Mouse (Mus musculus): ENCODE results near the gene Acaca.

The Acaca gene

DNA sequence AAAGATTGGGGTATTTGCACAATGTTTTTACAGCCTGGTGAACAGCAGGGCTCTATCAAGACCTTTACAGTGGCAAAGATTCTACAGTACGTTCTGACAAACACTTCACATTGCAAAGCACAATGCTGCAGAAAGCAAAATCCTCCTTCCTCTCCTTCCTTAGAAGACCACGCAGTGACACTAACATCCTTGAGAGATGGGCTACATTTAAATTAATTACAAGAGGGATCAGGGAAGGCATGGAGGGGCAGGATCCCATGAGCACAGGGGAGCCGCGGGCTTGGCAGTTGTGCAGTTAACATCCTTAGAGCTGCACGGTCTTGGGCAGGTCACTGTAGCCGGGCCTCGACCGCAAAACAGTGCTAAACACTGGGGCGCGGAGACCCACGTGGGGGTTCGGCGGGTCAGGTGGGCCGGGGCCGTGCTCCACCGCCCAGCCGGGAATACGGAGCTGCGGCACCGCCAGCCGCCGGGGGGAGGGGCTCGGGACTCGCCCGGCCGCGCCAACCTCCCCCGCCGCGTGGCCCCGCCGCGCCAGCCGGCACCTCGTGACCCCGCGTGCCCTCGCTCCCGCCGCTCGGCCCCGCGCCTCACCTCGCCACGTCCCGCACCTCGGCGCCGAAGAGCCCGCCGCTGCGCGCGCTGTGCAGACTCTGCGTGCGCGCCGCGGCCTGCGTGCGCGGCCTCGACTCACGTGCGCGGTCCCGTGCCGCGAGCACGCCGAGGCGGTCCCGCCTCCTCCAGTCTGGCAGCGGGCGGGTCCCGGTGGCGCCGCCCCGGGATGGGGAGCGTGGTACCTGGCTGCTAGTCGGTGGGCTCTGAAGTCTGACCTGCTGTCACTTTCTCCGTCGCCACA lies at the start of gene Acaca, which contains the start of gene Tada2a:
Gene Acaca, plus strand, starts transcription at position 730 of the 856 bp plus-strand sequence.
Gene Tada2a, minus strand, starts transcription at position 658 of the 856 bp plus-strand sequence.
- peak; percentile 62 for DNase-seq (ENCODE audit: low spot score)

DNA sequence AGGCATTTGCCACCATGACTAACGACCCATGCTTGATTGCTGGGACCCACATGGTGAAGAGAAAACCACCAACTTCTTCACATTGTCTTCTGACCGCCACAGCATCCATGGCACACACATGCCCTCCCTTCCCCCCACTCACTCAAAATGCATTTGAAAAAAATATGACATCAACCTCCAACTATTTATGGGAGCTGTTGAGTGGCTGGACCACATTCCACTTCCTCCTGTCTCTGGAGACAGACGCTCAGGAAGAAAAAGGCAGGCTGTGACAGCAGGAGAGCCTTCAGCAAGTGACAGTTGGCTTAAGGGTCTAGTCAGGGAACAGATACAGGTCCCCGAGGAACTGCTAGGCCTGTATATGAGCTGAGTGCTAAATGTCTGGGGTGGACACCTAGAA lies 49.6 kb upstream of the Acaca start:
- peak; percentile 60 for DNase-seq (ENCODE audit: low spot score)

DNA sequence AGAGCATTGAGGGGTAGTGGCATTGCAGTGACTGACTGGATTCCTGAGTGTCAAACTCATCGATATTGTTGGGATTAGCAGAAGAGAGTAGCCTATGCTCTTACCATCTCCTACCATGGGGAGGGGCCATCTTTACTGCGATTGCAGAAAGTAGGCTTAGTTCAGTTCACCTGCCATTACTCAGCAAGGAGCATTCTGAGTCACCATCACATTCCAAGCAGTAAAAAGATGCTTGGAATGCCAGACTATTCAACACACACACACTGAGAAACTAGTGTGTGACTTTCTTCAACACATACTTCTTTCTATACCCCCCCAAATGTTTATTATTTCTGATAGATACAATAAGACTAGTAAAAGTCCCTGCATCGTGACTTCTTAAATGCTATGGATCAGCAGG lies 49.1 kb upstream of the Acaca start:
- no peak for DNase-seq (ENCODE audit: low spot score)

DNA sequence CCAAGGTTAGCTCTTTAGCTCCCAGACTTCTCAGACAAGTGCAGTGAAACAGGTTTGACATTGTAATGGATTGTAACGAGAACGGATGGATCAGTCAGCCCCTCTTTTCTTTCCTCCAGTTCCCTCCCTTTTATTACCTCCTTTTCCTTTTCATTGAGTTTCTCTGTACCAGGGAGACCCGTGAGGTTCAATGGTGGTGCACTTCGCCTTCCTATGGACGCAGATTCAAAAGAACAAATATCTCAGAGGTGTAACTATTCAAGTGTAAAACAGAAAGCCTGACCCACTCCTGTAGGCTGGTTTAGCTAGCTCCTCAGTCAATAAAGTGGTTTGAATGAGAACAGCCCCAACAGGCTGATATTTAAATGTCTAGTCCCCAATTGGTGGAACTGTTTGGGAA lies 47.6 kb upstream of the Acaca start:
- no peak for DNase-seq (ENCODE audit: low spot score)

DNA sequence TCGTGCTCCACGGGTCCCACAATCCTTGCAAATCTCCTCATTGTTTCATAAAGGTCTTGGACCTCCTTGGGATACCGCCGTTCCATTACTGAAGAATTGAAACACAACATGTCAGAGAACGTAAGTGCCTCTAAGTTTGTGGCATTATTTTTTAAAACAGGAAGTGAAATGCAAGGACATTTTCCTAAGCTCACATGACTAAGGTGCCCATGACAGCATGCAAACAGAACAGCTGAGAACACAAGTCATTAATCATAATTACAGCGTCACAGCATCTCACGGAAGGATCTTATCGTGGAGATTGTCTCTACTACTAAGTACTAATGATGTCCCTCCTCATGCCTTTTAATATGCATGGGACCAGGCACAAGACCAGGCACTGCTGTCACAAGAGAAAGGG lies 38.9 kb upstream of the Acaca start:
- DNase-seq (ENCODE audit: low spot score), result no peak

DNA sequence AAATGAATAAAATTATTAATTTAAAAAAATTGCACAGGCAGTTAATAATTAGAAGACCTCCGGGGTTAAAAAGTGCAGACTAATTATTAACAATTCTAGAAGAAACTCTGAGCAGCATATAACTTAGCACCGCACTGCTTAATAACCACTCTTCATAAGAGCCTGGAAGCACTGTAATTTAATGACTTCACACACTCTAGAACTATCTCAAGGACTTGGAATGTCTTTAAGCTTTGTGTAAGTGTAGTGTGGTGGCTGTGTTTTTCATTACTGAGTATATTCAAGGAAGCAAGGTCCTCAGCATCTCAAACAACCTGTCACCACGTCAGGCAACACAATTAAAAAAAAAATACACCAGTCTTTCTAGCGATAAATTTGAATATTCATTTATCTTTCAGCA lies 34.4 kb upstream of the Acaca start:
- DNase-seq (ENCODE audit: low spot score), result no peak

DNA sequence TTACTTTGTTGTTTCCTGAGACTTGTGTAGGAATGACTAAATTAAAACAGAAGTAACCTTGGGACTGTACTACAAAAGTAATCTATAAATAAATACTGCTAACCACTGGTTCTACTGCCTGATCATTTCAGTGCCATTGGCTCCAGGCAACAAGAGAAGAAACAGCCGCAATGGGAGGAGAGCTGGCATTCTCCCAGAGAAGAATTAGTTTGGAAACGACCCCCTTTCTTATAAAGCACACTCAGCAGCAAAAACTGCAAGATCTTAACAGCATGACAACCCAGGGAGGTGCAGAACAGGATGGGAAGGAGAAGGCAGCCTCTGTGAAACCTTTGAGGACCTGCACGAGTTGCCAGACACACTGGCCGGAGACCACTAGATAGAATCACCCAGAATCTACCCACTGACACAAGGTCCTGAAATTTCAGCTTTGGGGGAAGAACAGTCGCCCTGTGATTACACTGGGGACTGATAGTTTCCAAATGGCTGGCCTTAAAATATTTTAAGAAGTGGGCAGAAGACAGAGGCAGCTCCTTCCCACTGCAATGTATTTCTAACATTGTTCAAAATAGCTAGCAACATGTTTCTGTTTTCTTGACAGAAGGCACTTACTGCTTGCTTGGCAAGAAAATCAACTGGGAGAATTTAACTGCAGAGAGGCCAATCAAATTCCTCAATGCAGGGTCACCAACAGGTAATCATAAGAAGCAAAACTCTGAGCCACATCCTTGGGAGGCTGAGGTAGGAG lies 32.0 kb upstream of the Acaca start:
- DNase-seq (ENCODE audit: low spot score), result no peak

DNA sequence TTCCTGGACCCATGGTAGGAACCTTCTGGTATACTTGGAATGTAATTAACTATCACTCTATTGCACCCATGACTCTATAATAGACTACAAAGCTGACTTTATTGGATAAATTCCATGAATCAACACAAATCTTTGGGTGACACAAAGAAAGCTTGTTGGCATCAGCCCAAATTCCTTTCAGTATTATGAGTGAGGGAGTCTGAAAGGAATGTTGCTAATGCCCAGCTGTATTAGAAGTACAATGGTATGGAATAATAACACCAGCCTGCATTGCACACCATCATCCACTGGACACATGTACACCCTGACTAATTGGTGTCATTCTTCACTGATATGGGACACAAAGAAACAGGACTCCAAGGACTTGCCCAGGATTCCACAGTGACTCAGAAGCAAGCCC lies 28.3 kb upstream of the Acaca start:
- no peak for DNase-seq (ENCODE audit: low spot score)

DNA sequence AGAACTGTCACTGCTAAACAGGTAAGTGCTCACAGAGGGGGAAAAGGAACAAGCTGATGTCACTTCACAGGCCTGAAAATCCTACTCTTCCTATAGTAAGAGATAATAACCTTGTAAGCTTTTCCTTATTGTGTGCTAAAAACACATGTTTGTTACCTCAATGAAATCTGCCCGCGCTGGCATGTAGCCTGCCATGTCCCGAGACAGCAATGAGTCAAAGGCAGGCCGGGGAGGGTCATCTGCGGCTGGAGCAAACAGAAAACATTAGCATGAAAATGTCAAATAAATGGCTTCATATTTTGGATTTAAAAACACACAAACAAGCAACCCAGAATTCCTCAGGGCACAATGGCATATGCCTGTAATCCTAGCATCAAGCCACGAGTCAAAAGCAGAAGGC lies 25.4 kb upstream of the Acaca start:
- DNase-seq (ENCODE audit: low spot score), result no peak

DNA sequence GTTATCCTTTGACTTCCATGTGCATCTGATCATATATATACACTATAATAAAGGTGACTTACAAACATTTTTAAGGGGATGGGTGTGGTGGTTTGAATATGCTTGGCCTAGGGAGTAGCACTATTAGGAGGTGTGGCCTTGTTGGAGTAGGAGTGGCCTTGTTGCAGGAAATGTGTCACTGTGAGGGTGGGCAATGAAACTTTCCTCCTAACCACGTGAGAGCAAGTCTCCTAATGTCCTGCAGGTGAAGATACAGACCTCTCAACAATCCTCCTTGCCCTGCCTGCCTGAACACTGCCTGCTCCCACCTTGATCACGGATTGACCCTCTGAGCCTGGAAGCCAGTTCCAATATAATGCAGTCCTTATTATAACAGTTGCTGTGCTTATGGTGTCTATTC lies 22.3 kb upstream of the Acaca start:
- DNase-seq (ENCODE audit: low spot score), result no peak

DNA sequence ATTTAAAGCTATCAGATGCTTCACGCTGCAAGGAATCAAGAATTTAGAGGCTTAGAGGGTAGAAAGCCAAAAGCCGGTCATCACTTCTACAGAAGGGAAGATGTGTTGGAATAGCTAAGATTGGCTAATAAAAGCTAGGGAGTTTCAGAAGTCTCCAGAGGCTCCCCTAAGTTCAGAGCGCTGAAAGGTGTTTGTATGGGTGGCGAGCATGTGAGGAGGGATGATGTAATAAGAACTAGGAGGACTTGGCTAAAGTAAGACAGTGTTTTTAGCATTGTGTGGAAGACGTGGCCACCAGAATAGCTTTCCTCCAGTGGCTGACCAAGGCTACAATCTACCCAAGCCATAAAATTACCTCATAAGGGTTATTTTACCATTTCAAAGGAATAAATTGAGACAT lies 15.8 kb upstream of the Acaca start:
- no peak for DNase-seq (ENCODE audit: low spot score)

DNA sequence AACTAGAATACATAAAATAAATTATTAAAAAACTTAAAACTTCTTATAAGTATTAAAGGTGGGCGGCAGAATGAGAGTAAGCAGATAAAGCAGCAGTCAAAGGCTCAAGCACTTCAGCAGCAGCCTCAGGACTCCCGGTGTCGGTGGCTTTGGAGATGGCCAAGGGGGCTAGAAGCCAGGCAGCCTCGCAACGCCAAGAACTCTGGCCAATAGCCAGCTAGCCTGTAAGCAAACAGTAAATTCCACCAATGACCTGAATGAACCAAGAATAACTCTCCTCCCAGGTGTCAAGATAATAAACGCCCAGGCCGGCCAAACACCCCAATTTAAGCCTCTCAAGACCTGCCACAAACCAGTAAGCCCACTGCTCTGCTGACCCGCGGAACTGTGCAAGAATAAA lies 13.8 kb upstream of the Acaca start:
- no peak for DNase-seq (ENCODE audit: low spot score)

DNA sequence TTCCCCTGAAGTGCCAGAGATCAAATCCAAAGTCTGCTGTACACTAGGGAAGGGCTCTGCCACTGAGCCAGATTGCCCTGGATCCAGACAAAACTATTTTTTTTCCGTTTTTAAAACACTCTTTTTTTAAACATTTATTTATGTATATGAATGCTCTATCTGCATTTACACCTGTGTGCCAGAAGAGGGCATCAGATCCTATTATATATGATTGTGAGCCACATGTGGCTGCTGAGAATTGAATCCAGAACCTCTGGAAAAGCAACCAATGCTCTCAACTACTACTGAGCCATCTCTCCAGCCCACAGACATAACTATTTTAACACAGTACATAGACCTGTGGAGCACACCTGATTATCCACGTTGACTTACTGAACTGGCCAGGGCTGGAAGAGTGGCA lies 13.3 kb upstream of the Acaca start:
- DNase-seq (ENCODE audit: low spot score), result no peak

DNA sequence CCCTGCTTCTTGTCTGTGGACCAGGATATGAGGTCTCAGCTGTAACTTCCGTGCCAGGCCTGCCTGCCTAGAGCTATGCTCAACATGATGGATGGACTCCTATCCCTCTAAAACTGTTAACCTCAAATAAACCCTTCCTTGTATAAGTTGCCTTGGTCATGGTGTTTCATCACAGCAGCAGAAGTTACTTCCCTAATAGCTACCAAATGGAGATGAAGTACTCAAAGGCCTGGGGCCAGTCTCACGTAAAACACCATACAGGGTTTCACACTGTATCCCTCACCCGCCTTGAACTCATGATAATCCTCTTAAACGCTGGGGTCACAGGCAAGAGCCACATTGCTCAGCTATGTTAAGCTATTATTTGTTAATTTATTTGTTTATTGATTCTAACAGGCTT lies 12.0 kb upstream of the Acaca start:
- DNase-seq (ENCODE audit: low spot score), result no peak

DNA sequence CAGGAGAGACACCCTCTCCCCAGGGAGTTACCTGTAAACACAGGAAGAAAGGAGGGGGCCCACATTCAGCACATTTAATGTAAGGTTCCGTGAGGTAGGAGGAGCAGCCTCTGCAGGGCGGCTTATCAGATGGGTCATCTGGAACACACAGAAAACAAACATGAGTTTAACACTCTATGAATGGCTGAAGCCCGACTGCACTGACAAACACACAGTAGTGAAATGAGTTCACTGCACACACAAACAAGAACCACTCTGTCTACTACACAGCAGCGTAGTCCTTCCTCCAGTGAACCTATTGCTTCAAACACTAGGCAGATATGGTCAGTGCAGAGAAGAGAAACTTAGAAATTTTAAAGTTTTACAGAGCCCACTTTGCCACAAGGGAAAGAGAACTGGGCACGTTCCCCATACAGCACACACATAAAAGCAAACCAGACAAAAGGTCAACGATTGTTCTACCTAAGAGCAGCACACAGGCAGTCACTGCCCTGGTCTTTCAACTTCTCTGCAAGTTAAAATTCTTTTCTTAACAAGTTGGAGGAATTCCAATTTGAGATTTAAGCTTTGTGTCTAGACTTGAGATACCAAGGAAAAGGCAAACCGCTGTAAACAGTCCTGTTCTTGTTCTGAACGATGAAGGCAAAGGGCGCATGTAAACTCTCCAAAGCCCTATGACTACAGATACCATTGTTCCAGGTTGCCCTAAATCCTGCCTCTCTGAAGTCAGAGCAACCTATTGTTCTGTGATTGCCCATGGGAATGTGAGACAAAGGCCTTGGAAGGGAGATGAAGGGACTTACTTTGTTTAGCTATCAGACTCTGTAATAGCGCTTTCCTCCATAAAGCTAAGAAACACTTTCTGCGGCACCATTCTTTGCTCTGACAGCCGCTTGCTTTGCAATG lies 8.2 kb upstream of the Acaca start:
- DNase-seq (ENCODE audit: low spot score), result peak; percentile 5

DNA sequence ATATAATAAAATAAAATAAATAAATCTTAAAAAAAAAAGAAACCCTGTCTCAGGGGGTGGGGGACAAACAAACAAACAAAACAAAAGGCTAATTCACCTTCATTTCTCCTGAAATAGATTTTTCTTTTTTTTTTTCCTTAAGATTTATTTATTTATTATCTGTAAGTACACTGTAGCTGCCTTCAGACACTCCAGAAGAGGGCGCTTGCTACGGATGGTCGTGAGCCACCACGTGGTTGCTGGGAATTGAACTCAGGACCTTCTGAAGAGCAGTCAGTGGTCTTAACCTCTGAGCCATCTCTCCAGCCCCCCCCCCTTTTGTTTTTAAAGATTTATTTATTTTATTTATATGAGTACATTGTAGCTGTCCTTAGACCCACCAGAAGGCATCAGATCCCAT lies 1.5 kb upstream of the Acaca start:
- DNase-seq (ENCODE audit: low spot score), result no peak

DNA sequence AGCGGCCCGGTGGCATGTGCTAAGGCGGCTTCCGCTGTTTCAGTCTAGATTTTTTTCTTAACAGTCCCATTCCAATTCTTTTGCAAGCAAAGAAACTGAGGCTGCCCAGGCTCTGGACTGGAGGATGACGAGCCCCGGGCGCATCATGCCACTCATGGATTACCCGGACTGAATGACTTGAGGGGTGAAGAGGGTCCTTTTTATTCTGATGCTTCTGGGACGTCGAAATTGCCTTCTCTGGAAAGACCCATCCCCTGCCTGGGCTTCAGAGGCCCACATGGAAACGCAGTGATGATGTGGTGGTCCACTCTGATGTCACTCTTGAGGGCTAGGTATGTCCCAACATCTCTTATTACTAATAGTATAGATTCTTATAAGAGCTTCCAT lies 320 bp downstream of the Acaca start:
- DNase-seq (ENCODE audit: low spot score), result no peak

DNA sequence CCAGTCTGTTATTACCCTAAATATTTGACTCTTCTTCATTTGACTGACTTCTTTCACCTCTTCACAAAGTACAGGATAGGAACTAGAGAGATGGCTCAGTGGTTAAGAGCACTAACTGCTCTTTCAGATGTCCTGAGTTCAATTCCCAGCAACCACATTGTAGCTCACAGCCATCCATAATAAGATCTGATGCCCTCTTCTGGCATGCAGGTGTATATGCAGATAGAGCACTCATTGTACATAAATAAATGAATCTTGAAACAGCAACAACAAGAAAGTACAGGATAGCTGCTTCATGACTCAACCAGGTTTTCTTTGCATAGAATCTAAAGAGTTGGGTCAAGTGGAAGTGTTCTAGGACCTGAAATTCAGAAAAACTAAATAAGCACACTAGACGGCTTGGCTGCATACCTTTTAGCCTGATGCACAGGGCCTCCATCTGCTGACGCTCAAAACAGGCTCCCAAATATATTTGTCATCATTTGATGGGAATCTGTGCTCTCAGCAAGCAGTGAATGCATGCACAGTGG lies 4.9 kb downstream of the Acaca start:
- DNase-seq (ENCODE audit: low spot score), result no peak

DNA sequence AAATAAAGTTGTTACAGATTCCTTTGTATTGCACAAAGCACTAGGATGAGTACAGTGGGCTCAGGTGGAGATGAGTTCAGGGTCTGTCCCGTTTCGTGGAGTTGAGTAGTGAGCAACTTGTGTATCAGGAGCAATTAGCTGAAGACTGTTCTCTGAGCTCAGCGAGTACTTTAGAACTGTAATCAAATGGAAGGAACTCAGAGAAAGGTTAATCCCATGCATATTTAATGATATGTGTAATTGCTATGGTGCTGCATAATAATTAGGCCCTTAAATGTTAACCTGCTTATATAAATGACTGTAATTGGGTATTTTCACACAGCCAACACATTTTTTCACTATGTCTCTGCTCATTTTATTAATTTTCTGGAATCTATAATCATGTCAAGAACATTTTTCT lies 7.0 kb downstream of the Acaca start:
- no peak for DNase-seq (ENCODE audit: low spot score)

DNA sequence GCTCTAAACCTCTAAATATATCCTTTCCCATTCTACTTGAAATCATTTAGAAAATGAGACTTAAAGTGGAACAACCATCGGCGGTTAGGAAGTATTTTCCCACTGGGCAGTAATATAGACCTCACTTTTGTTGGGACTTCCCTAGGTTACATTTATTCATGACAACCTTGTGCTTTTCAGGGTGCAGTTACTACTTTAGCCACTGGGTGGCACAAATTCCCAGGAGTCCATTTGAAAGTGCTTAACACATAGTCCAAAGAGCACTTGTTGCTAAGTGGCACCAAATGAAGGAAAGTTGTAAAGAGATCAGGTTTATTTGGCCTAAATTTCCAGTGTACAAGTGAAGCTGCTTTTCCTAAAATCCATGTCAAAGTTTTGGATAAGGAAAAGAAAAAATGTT lies 12.3 kb downstream of the Acaca start:
- DNase-seq (ENCODE audit: low spot score), result peak; percentile 70

DNA sequence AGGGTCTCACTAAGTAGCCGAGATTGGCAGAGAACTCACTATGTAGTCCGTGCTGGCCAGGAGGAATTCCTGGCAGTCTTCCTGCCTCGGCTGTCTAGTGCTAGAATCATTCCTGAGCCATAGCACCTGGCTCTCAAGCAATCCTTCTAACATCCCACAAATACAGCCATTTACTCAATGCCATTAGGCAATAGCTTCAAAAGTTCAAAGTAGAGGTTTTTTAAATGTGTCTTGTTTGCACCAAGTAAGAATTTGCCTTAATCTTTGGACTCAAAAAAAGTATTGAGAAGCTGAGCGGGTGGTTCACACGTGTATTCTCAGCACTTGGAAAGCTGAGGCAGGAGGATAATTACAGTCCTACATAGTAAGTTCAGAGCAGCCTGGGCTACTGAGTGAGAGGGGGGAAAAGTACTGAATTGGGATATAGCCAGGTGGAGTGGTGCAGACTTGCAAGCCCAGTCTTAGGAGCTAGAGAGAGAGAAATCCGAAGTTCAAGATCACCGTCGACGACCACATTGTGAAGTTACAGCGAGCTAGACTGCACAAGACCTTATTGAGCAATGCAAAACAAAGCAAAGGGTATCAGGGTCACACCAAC lies 15.8 kb downstream of the Acaca start:
- DNase-seq (ENCODE audit: low spot score), result no peak

DNA sequence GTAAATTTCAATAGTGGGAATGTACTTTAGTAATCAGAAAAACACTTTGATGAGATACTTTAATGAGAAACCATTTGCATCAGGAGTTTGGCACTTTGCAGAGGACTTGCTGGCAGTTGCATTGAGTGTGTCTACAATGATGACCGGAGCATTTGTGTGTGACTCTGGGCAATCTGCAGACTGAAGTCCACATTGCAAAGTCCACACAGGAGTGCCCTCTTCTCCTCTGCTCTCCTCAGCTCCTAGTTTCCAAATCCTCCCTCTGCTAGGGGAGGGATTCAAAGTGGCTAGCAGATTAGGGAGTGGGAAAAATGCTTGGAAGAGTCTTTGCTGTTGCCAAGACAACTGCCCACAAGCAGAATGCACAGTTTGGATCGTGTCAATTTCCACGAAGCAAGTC lies 16.6 kb downstream of the Acaca start:
- DNase-seq (ENCODE audit: low spot score), result no peak
